Mouse (Mus musculus): ENCODE data around the gene Pth2r. TPM values are rescaled to one million over a fixed set of nuclear protein-coding genes. Genes with fewer than 3 reads are reported as not detected.

The Pth2r gene
- 1 to 10 TPM; 2.0 to 2.7 TPM for total RNA-seq (2021)

- intact Hi-C loops (cut with DNase I), result loop anchor here (2.0 kb wide), 1 partner anchor 817 kb away; no protein-coding TSS in a partner anchor
- no peak for DNase-seq (ENCODE audit: low spot score in 2 of 2)
Measured at GRCm38 (mm10) chr1:65281756-65282155, at the start of gene Pth2r. Gene Pth2r (plus strand): TSS chr1:65282056.

- intact Hi-C loops (cut with DNase I), result no loop called here
- no peak for DNase-seq (ENCODE audit: low spot score in 2 of 2)
Measured at GRCm38 (mm10) chr1:65237712-65238111, 44.1 kb upstream of the Pth2r start.

DNA sequence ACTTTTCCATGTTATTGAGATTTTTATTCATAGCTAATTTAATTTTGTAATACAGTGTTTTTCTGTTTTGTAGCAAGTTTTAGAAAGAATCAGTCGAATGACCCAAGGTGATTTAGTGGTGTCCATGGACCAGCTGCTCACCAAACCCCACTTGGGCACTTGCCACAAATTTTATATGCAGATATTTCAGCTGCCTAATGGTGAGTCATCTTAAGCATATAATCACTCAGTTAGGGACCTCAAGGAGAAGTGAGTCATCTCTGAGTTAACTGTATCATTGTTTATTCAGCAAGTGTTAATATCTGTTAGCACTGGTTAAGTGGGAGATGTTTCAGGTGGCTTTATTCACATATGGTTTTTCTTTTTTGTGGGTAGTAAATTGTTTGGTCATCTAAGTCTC lies 36.2 kb upstream of the Pth2r start:
- DNase-seq (ENCODE audit: low spot score in 2 of 2), result no peak
- intact Hi-C loops (cut with DNase I), result no loop called here

DNA sequence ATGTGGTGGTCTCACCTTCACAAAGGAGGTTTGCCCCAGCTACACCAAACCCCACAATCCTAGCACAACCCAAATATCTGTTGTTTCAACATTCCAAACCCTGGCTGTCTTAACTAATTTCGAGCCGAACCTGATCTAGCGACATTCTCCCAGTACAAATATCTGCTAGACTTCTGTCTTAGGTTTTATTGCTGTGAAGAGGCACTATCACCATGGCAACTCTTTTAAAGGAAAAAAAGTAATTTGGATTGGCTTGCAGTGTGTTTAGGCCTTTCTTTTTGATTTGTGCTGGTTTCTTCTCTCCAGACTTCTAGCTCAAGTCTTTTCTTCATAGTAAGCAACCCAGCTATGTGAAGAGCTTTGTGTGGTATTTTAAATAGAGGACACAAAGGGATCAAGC lies 1.4 kb upstream of the Pth2r start:
- intact Hi-C loops (cut with DNase I), result no loop called here
- DNase-seq (ENCODE audit: low spot score in 2 of 2), result peak; percentile 5 to 14

DNA sequence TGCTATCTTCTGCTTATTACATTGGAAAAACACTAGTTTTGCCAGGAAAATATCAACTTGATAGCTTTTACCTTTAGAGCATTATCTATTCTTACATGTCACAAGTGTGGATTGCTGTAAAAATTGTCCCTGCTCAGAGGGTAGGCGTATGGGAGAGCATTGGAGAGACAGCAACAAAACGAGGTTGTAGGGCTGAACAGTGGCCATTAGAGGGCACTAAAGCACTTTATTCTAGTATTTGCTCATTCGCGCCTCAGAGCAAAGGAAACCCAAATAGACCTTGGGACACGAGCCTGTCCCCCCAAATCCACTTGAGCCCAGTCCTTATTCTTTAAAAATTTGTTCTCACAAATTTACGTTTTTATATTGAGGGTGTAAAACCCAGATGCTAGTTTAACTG lies 910 bp downstream of the Pth2r start:
- DNase-seq (ENCODE audit: low spot score in 2 of 2), result peak; percentile 66 to 84
- intact Hi-C loops (cut with DNase I), result loop anchor here (2.0 kb wide), 1 partner anchor 816 kb away; no protein-coding TSS in a partner anchor

- intact Hi-C loops (cut with DNase I), result no loop called here
- no peak for DNase-seq (ENCODE audit: low spot score in 2 of 2)
Measured at GRCm38 (mm10) chr1:65308476-65308875, 26.6 kb downstream of the Pth2r start.

GRCm38 (mm10) chr1:65311214-65311933 lies 29.5 kb downstream of the Pth2r start:
- peak in 1 of 2 experiments; percentile 7 for DNase-seq (ENCODE audit: low spot score in 2 of 2)

DNA sequence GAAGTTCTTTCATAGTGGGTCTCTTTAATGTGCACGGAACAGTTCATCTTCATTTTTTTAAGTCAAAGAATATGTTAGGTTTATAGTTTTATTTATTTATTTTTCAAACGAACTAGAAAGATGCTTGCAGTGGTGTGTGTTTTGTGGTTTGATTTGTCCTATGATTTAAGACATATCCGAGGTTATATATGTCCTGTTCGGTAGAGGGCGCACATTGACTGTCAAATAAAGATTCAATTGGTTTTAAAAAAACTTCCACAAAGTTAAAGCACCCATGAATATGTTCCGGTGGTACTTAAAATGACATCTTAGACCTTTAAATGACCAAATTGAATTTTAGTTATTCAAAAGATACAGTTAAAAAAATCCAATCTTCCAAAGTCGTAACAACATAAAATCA lies 30.3 kb downstream of the Pth2r start:
- intact Hi-C loops (cut with DNase I), result loop anchor here (2.0 to 5.0 kb wide), 2 partner anchors 345 to 787 kb away; no protein-coding TSS in a partner anchor
- DNase-seq (ENCODE audit: low spot score in 2 of 2), result peak; percentile 55 to 85

More at GRCm38 (mm10) chr1:65311214-65311933, 29.5 kb downstream of the Pth2r start:
- intact Hi-C loops (cut with DNase I), result loop anchor here (5.0 kb wide), 1 partner anchor 346 kb away; no protein-coding TSS in a partner anchor

GRCm38 (mm10) chr1:65312896-65313295 lies 31.0 kb downstream of the Pth2r start:
- intact Hi-C loops (cut with DNase I), result loop anchor here (2.0 to 5.0 kb wide), 2 partner anchors 344 to 786 kb away; no protein-coding TSS in a partner anchor

GRCm38 (mm10) chr1:65314054-65315021 lies 32.5 kb downstream of the Pth2r start:
- no peak for DNase-seq (ENCODE audit: low spot score in 2 of 2)
- intact Hi-C loops (cut with DNase I), result loop anchor here (5.0 kb wide), 2 partner anchors 73 to 343 kb away; no protein-coding TSS in a partner anchor

More at GRCm38 (mm10) chr1:65312896-65313295, 31.0 kb downstream of the Pth2r start:
- no peak for DNase-seq (ENCODE audit: low spot score in 2 of 2)

GRCm38 (mm10) chr1:65315022-65315407 lies 33.2 kb downstream of the Pth2r start:
- no peak for DNase-seq (ENCODE audit: low spot score in 2 of 2)
- intact Hi-C loops (cut with DNase I), result loop anchor here (5.0 kb wide), 1 partner anchor 72 kb away; no protein-coding TSS in a partner anchor

DNA sequence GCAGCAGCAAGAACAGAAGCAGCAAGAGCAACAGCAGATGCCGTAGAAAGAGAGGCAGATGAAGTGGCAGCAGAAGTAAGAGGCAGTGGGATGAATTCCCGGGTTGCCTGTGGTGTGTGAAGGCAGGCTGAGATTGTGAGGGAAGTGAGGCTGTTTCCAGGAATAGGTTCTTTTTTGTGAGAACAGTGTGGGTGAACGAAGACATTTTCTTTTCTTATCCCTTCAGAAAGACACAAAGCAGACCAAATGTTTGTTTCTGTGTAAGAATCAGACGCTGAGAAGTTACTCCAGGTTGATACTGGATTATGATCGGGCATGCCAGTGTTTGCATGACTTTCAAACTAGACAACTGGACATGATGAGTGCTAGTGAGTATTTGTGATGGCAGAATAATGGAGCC lies 52.2 kb downstream of the Pth2r start:
- intact Hi-C loops (cut with DNase I), result loop anchor here (2.0 to 5.0 kb wide), 3 partner anchors 205 to 648 kb away; no protein-coding TSS in a partner anchor

DNA sequence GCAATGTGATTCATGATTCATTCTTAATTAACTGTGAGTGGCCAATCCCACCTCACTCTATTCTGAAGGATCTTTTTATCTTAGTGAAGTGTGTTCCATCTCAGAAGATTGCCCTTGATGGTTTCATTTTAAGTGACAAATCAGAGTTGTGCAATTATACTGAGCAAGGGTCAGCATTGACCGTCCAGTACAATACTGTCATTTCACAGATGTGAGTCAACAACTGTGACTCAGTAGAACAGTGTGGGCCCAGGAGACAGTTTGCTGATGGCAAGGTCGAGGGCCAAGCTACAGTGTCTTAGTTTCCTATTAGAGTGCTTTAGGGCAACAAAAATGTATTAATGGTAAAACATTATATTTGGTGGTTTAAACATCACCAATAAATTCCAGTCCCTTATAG lies 55.9 kb downstream of the Pth2r start:
- DNase-seq (ENCODE audit: low spot score in 2 of 2), result no peak
- intact Hi-C loops (cut with DNase I), result no loop called here

More for the DNA sequence above, 52.2 kb downstream of the Pth2r start:
- peak; percentile 47 to 95 for DNase-seq (ENCODE audit: low spot score in 2 of 2)

GRCm38 (mm10) chr1:65340240-65340639 lies 58.4 kb downstream of the Pth2r start:
- intact Hi-C loops (cut with DNase I), result no loop called here
- DNase-seq (ENCODE audit: low spot score in 2 of 2), result no peak

GRCm38 (mm10) chr1:65352979-65353378 lies 71.1 kb downstream of the Pth2r start:
- intact Hi-C loops (cut with DNase I), result no loop called here
- DNase-seq (ENCODE audit: low spot score in 2 of 2), result no peak

DNA sequence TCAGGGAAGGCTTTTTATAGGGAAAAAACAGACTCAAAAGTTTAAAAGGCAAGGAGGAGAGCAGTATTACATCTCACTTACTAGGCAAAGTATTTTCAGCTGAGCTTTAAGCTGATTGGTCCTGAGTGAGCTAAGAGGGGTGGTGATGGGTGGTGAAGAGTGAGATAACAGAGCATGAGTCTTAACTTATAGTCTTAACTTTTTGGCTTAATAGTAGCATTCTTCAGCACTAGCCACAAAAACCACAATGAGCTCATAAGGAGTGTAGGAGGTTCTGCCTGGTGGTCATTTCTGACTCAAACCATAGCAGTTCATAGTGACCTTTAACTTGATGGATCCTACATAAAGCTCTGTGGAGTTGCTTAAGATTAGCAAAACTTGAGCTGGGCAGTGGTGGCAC lies 72.3 kb downstream of the Pth2r start:
- intact Hi-C loops (cut with DNase I), result no loop called here

GRCm38 (mm10) chr1:65388328-65388727 lies 106.5 kb downstream of the Pth2r start:
- DNase-seq (ENCODE audit: low spot score in 2 of 2), result peak in 1 of 2 experiments; percentile 7
- intact Hi-C loops (cut with DNase I), result loop anchor here (5.0 kb wide), 1 partner anchor 71 kb away; no protein-coding TSS in a partner anchor

More for the DNA sequence above, 72.3 kb downstream of the Pth2r start:
- DNase-seq (ENCODE audit: low spot score in 2 of 2), result no peak

- DNase-seq (ENCODE audit: low spot score in 2 of 2), result peak in 1 of 2 experiments; percentile 16
- intact Hi-C loops (cut with DNase I), result loop anchor here (5.0 kb wide), 1 partner anchor 72 kb away; no protein-coding TSS in a partner anchor
Measured at GRCm38 (mm10) chr1:65389621-65390020, 107.8 kb downstream of the Pth2r start.

DNA sequence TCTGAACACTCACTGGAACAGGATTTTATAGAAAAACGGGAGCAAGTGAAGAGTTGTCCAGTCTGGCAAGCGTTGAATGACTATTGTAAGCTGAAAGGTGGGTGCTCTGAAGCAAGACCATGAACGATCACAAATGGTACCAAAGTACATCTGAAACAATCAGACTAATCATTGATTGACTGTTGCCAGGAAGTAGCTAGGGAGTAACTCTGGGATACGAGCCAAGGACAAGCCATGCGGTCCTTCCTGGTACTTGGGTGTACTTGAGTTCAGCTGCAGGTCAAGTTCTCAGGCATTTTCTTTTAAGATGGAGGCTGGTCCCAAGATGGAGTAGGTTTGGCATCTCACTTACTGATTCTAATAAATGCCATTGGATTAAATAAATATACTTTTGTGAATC lies 125.6 kb downstream of the Pth2r start:
- no peak for DNase-seq (ENCODE audit: low spot score in 2 of 2)
- intact Hi-C loops (cut with DNase I), result no loop called here

GRCm38 (mm10) chr1:65420909-65421308 lies 139.1 kb downstream of the Pth2r start:
- no peak for DNase-seq (ENCODE audit: low spot score in 2 of 2)
- intact Hi-C loops (cut with DNase I), result no loop called here

Data from left cerebral cortex, postnatal 25 days (tissue).